Mouse (Mus musculus) macrophage (primary cell): ENCODE results near the gene Rp9. TPM values are rescaled to one million over a fixed set of nuclear protein-coding genes. Genes with fewer than 3 reads are reported as not detected.
A peak's percentile ranks its signal among the peaks of the same experiment; 100 is the strongest.
"Not testable (repeated sequence)": the region's sequence is repeated elsewhere in the genome, so short reads cannot be mapped to it uniquely, and the experiment has no call there.

ENCODE experiments used
- H3K27ac ChIP-seq: fragments of 350-480 bp; formaldehyde crosslinking; 2 replicates; pipeline ENCODE4 v1.9.0; 2021
- H3K36me3 ChIP-seq: fragments of 350-480 bp; formaldehyde crosslinking; 2 replicates; pipeline ENCODE4 v1.9.0; 2021; ENCODE audit errors: inconsistent target
- H3K4me3 ChIP-seq: fragments of 350-480 bp; formaldehyde crosslinking; 2 replicates; pipeline ENCODE4 v1.9.0; 2021; ENCODE audit errors: inconsistent target
- H3K79me2 ChIP-seq: fragments of 350-480 bp; formaldehyde crosslinking; 2 replicates; pipeline ENCODE4 v1.9.0; 2021; ENCODE audit errors: inconsistent target
- WGBS: methylation state at CpG from one replicate; pipeline ENCODE4 v1.1.7; 2026; ENCODE audit warnings: inconsistent platforms; ENCODE audit not compliant: missing documents; 5-methylcytosine and 5-hydroxymethylcytosine counted together
- polyA plus RNA-seq: library from polyadenylated mRNA; stranded (reverse); fragments of 250-400 nt; gene quantifications from 3 replicates; pipeline ENCODE4 v1.2.4, GENCODE M21; 2018; ENCODE audit warnings: inconsistent platforms

Gene Rp9
- polyA plus RNA-seq, 1 experiment from 2014 or later = 49.9 TPM

DNA sequence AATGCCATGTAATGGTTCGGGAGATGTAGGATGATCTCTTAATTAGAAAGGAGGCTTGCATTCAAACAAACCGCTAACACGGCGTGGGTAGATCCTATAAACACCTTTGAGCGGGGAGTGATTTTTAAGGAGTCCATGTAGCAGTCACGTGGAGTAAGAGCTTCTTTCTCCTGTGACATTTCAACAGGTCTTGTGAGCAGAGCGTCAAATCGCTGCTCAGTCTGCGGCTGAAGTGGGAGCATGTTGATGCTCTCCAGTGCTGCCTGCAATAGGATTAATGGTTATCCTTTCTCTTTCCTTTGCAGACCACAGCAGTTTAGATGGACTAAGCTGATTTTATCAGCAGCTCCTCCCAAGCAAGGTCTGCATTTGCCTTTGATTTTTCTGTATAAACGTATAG is 6.7 kb upstream of the Rp9 start:
- Histone ChIP-seq H3K4me3 (peak overlapping the region; percentile 72), H3K36me3 (no peaks in the 10 kb centered on the region), H3K79me2 (no peaks in the 10 kb centered on the region), H3K27ac (no peak overlapping the region)
- WGBS = 11% methylated on average over 10 of the region's 10 CpGs

DNA sequence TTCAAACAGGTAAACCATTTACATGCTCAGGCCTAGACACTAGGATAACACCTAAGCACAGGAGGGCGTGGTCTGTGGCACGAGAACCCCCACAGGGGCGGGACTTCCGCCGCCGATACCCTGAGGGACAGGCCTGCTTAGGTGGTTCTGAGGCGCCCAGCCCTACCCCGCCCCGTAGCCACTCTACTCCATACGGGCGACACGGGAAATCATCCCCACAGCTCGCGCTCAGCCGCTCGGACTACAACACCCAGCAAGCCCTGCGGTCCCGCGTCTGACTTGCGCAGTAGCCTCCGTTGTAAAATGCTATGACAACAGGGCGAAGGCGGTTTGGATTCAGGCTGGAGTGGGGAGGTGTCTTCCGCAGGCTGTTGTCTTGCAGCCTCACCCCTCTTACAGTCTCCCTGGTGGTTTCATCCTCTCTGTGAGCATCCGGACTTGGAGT is 5.9 kb upstream of the Rp9 start, which contains the start of gene Bbs9:
Bbs9 (plus strand) TSS at position 292 of the 445 bp plus-strand sequence.
- WGBS = 2% methylated on average over 25 of the region's 25 CpGs
- no peak within 1 kb of the TSS for H3K27ac ChIP-seq
- no peaks in the 10 kb centered on the region for H3K36me3 ChIP-seq
- H3K79me2 ChIP-seq = no peaks in the 10 kb centered on the region
- peak within 1 kb of the TSS; percentile 72 for H3K4me3 ChIP-seq

DNA sequence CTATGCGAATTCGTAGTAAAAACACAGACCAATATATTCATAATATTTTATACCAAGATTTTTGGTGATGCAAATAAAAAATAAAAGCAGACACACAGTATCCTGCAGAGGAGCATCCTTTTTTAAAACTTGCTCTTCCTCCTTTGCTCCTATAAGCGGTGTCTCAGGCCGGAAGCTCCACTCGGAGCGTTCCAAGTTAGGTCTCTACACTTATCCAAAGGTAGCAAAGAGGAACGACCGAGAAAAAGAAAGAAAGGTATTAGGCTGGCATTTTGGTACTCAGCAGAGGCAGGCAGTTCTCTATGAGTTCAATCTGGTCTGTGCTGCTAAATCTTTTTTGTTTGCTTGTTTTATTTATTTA is 664 bp downstream of the Rp9 start:
- Histone ChIP-seq H3K27ac (no peak overlapping the region), H3K36me3 (no peaks in the 10 kb centered on the region), H3K79me2 (peaks cover 35% of the 10 kb centered on the region), H3K4me3 (peak overlapping the region; percentile 27)
- 61% methylated on average over 8 of the region's 8 CpGs for WGBS

DNA sequence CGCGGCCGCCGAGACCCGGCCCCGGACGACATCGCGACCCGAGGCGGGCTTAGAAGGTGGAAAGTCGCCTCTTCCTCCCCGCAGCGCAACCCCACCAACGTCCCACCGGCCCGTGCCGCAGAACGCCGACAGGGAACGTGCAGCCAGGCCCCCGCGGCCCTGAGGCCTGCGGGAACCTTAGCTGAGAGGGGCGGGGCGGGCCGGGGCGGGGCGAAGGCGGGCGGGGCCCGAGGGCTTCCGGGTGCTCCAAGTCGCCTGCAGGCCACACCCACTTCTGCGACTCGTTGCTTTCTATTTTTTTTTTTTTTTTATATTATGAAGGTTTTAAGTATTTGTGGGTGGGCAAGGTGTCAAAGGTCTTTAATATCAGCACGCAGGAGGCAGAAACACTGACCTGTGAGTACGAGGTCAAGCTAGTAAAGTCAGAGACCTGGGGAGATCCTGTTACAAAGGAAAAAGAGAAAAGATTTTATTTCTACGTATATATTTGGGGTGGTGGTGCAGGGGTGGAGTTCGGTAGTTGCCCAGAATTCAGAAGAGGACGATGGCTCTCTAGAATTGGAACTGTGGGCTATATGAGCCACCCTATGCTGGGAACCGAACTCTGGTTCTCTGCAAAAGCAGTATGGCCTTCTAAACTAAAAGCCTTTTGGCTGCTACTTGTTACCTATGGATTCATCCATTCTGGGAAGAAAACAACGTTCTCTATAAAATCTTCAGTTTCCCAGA is 1.2 kb downstream of the Rp9 start:
- 0 out of 2 replicates have a peak overlapping the region, but pooled peaks have one; percentile 27 for H3K27ac ChIP-seq
- H3K36me3 ChIP-seq = no peaks in the 10 kb centered on the region
- 3% methylated on average over 39 of the region's 43 CpGs for WGBS
- H3K4me3 ChIP-seq = peak overlapping the region; percentile 27
- H3K79me2 ChIP-seq = peaks cover 40% of the 10 kb centered on the region

DNA sequence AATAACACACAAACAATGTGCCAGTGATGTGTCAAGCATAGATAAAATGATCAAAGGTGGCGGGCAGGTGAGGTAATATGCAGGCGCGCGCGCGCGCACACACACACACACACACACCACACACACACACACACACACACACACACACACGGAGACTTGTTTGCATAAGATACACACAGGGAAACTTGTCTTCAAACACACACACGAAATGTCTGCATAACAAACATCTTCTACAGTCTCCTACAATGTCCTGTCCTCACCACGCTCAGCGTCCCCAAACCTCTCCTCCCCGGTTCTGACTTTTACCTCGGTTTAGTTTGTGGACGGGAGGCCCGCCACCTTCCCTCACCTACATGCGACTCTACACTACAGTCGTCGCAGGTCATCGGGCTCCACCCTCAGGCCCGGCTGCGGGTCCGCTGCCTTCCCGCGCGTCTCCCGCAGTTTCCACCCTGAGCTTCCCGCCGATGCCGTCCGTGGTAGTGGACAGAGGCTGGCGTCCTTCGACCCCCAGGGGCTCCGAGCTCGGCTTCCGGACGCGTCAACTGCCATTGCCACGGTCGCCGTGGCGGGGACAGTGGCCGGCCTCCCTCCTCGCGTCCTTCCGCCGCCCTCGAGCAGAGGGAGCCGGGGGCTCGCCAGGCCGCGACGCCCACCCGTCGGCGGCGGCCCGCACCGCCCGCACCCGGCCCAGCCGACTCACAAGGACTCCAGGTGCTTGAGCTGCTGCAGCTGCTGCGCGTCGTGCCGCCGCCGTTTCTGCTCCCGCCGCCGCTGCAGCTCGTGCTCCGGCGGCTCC is 2.0 kb downstream of the Rp9 start:
- peak overlapping the region; percentile 51 for H3K4me3 ChIP-seq
- peaks cover 47% of the 10 kb centered on the region for H3K79me2 ChIP-seq
- H3K27ac ChIP-seq = no peak overlapping the region
- H3K36me3 ChIP-seq = no peaks in the 10 kb centered on the region
- under 1% methylated on average over 73 of the region's 73 CpGs for WGBS

DNA sequence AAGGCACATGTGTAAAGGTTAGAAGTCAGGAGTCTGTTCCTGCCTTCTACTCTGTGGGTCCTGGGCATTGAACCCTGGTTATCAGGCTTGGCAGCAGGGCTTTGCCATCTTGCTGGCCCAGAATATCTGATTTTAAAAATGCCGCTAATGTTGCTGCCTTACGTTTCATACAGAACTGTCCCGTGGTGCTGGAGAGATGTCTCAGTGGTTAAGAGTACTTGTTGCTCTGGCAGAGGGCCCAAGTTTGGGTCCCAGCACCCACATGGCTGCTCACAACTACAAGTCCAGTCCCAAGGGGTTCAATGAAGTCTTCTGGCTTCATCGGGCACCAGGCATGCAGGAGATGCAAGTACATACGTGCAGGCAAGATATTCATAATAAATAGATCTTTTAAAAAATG is 3.3 kb downstream of the Rp9 start:
- 97% methylated on average over 5 of the region's 5 CpGs for WGBS
- Histone ChIP-seq H3K27ac (no peak overlapping the region), H3K4me3 (no peak overlapping the region), H3K36me3 (no peaks in the 10 kb centered on the region), H3K79me2 (peaks cover 55% of the 10 kb centered on the region)

DNA sequence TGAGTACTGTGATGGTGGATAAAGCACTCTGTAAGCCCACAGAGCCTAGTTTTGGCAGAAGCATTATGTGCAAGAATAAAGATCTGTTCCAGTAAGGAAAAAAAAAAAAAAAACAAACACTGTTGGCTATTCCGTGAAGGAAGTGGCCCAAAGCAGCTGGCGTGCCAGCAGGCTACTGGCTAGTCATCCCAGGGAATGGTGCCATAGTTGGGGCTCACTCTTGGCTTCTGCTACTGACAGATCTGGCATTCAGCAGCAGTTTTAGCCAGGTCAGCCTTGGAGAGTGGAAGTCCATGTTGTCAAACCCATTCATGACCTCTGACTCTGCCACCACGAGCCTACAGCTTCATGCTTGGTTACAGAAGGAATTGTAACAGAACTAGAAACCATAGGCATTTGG is 7.6 kb downstream of the Rp9 start:
- Histone ChIP-seq H3K4me3 (no peak overlapping the region), H3K27ac (no peak overlapping the region), H3K36me3 (peaks cover 2% of the 10 kb centered on the region; the same call in 1 of the 2 replicates), H3K79me2 (peaks cover 48% of the 10 kb centered on the region)
- WGBS = 97% methylated on average over 3 of the region's 3 CpGs

DNA sequence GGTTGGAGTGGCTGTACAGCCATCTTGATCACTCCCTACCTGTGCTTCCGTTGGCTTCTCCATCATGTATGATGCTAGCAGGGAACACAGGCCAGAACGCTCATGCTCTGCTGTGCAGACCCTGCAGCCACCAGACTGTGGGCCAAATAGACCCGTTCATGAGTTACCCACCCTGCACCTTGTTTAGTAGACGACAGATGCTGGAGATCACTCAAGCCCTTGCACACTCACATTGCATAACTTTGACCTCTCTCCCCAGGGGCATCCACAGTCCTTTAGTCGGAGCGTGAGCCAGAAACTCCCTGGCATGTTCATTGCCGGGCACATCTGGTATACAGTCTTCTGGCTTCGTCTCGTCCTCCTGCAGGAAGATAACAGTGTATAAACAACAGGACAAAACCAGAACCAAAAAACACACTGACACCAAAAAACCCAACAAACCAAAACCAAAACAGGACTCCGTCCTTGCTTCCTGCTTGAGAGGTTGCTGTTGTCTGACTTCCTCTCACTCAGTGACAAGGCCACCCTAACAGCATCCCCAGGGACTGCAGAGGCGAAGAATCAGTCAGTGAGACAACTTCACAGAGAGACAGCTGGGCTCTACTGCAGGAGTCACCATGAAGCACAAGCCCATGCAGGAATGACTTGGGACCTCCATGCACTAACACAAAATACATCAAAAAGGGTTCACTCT is 12.3 kb downstream of the Rp9 start:
- Histone ChIP-seq H3K36me3 (peaks cover 48% of the 10 kb centered on the region), H3K27ac (no peak overlapping the region), H3K4me3 (no peak overlapping the region), H3K79me2 (peaks cover 6% of the 10 kb centered on the region; the same call in 1 of the 2 replicates)
- 80% methylated on average over 11 of the region's 11 CpGs for WGBS

DNA sequence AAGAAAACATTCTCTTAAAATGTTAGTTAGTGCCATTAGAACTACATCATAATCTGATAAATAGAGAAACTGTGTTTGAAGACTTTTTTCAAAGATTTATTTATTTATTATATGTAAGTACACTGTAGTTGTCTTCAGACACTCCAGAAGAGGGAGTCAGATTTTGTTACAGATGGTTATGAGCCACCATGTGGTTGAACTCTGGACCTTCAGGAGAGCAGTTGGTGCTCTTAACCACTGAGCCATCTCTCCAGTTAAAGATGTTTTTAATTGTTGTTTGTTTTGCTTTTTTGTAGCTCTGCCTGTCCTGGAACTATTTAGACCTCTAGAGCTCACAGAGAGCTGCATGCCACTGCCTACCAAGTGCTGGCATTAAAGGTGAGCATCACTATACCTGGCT is 14.5 kb downstream of the Rp9 start:
- Histone ChIP-seq H3K36me3 (peaks cover 68% of the 10 kb centered on the region), H3K4me3 (no peak overlapping the region), H3K27ac (no peak overlapping the region), H3K79me2 (no peaks in the 10 kb centered on the region)

DNA sequence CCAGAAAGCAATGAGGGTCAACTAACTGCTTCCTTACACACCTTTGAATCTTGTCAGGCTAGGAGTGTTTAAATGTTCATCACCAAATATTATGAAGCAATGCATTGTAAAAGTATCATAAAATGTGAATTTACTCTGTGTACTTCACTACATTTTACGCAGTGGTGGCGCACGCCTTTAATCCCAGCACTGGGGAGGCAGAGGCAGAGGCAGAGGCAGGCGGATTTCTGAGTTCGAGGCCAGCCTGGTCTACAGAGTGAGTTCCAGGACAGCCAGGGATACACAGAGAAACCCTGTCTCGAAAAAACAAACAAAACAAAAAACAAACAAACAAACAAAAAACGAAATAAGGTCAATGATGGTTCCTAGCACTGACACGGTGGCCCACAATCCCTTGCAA is 15.6 kb downstream of the Rp9 start, which contains the start of gene Gm17545:
Gm17545 (plus strand) TSS at position 301 of the 400 bp plus-strand sequence.
- H3K4me3 ChIP-seq, H3K79me2 ChIP-seq, H3K27ac ChIP-seq: not testable (repeated sequence)
- WGBS = 92% methylated on average over 8 of the region's 8 CpGs
- peaks cover 78% of the 10 kb centered on the region for H3K36me3 ChIP-seq

DNA sequence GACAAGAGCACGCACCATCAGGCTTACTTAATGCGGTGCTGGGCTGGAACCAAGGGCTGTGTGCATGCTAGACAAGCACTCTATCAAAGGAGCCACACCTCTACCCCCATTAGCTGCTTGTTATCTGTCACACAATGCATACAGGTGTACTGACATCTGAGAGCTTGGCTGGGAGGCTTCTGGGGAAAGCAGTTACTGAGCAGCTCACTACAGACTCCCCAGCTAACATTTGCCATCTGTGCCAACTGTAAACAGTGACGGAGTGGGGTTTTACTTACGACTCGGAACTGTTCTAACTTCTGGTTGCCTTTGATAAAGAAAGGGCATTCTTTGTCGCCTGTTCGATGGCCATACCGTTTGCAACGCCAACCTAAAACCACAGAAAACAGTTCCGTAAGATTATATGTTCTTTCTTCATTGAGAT is 16.0 kb downstream of the Rp9 start:
- H3K27ac ChIP-seq = no peak overlapping the region

DNA sequence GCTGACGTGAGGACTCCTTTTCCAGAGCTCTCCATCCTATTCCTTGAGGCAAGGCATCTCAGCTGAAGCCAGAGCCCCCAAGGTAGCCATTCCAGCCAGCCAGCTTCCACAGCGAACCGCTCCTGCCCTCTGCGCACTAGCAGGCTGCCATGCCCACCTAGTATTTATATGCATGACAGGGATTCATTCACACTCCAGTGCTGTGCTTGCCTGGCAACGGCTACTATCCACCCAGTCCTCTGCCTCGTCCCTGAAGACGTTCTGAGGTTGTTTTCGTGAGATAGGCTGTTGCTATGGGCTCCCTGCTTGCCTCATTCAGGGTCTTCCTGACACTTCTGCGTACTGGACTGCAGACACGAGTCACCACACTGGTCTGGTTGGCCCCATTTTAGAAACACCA is 16.8 kb downstream of the Rp9 start:
- Histone ChIP-seq H3K79me2 (no peaks in the 10 kb centered on the region), H3K36me3 (peaks cover 89% of the 10 kb centered on the region), H3K4me3 (no peak overlapping the region), H3K27ac (no peak overlapping the region)
- 98% methylated on average over 10 of the region's 10 CpGs for WGBS

More for the DNA sequence above, 16.0 kb downstream of the Rp9 start:
- Histone ChIP-seq H3K4me3 (no peak overlapping the region), H3K36me3 (peaks cover 82% of the 10 kb centered on the region), H3K79me2 (no peaks in the 10 kb centered on the region)
- 93% methylated on average over 10 of the region's 10 CpGs for WGBS

DNA sequence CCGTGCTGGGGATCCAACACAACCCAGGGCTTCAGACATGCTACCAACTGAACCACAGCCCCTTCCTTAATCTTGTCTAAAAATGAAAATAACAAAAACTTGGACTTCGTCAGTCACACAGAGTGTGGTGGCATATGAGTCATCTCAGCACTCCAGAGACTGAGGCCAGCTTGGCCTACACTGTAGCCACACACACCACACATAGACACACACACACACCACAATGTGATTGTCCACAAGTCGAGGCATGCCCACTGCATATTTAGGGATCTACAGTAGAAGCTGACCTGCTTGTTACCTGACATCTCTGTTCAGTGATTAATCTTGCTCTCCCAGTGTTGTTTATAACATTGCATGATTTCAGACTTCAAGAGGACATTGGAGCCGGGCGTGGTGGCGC is 20.3 kb downstream of the Rp9 start:
- H3K36me3 ChIP-seq = peaks cover 60% of the 10 kb centered on the region

DNA sequence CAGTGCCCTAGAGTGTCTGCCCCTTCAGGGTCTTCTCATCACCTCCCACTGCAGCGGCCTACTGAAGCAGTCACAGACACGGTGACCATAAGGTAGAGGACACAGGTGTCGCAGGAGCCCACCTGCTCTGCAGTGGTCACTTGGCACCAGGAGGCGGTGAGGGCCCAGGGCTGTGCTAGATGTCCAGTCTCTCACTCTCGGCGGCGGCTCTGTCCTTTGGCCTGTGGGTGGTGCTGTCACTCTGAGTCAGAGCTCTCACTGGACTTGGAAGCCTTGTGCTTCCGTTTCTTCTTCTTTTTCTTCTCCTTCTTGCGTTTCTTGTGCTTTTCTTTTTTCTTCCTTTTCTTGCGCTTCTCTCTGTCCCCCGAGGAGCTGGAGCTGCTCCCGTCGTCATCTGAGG is 21.1 kb downstream of the Rp9 start:
- Histone ChIP-seq H3K79me2 (no peaks in the 10 kb centered on the region), H3K36me3 (peaks cover 53% of the 10 kb centered on the region), H3K27ac (no peak overlapping the region), H3K4me3 (no peak overlapping the region)
- 92% methylated on average over 13 of the region's 13 CpGs for WGBS

More for the DNA sequence above, 20.3 kb downstream of the Rp9 start:
- H3K27ac ChIP-seq = no peak overlapping the region
- H3K4me3 ChIP-seq = no peak overlapping the region
- 85% methylated on average over 6 of the region's 6 CpGs for WGBS
- H3K79me2 ChIP-seq = no peaks in the 10 kb centered on the region
